In genomic region chr5:148990891-148991311, GRCm38 (mm10) we compare ENCODE assay signal across 10 mouse cellular contexts. TPM values are rescaled to one million over a fixed set of nuclear protein-coding genes. Genes with fewer than 3 reads are reported as not detected.
DNase-seq lines count a peak whose midpoint lies in the region; ATAC-seq and TF ChIP-seq lines count a peak whose summit lies in the region.
"Had no signal": no experiment of that assay in that cellular context is flagged by ENCODE, and none has a peak within 500 bp of the region (broad histone marks: within the 10 kb centered on the region; RNA-seq: fewer than 3 reads in every experiment).

No protein-coding gene starts in this region.

- H3K9ac ChIP-seq in liver, embryonic 13.5 days = no peak overlapping the region
- no peak overlapping the region for H3K9ac ChIP-seq in forebrain, postnatal 0 days

- no peak overlapping the region for H3K4me2 ChIP-seq in liver, embryonic 13.5 days
- H3K4me2 ChIP-seq in forebrain, postnatal 0 days (ENCODE audit: low read depth) = no peak overlapping the region

- H3K4me3 ChIP-seq in left cerebral cortex, adult 2 months = no peak overlapping the region
- no peak overlapping the region for H3K4me3 ChIP-seq in liver, embryonic 13.5 days (replicated peaks)
- no peak overlapping the region for H3K4me3 ChIP-seq in forebrain, postnatal 0 days (ENCODE audit: low read depth, low read length)

- H3K36me3 ChIP-seq in liver, embryonic 13.5 days = peaks cover 9% of the 10 kb centered on the region; the same call in 1 of the 2 replicates
- H3K36me3 ChIP-seq in forebrain, postnatal 0 days (ENCODE audit: insufficient read depth) = no peaks in the 10 kb centered on the region

- no peak for TF ChIP-seq CTCF in left cerebral cortex, adult 2 months (IDR thresholded peaks at IDR 0.05)
- no peak for TF ChIP-seq CTCF in forebrain, postnatal 0 days (IDR thresholded peaks at IDR 0.05; ENCODE audit: low read depth)

- no peak for DNase-seq in left cerebral cortex, adult 2 months (ENCODE audit: extremely low spot score in 1 of 2, low spot score in 2 of 2)
- no peak for DNase-seq in left cerebral cortex, postnatal 14 days (ENCODE audit: low spot score in 2 of 2)
- DNase-seq in adrenal gland, postnatal 36 days = peak; percentile 75 to 85
- DNase-seq in kidney, adult 9 months = peak; percentile 91
- DNase-seq in liver, embryonic 13.5 days = no peak
- no peak for DNase-seq in urinary bladder, adult 18-20 months (ENCODE audit: low spot score in 2 of 2)
- DNase-seq in layer of hippocampus, postnatal 10 days (ENCODE audit: low spot score in 2 of 2) = no peak
- no peak for DNase-seq in forebrain, postnatal 0 days
- DNase-seq: right cerebral cortex, postnatal 4 days had no signal

- H3K27ac ChIP-seq in left cerebral cortex, adult 2 months = peak overlapping the region; percentile 19; the same call in 1 of the 2 replicates
- peak overlapping the region; percentile 15; the same call in 1 of the 2 replicates for H3K27ac ChIP-seq in liver, embryonic 13.5 days
- H3K27ac ChIP-seq in forebrain, postnatal 0 days (ENCODE audit: low read depth, low read length) = no peak overlapping the region
- H3K27ac ChIP-seq: macrophage had no signal

- no peak for ATAC-seq in liver, embryonic 13.5 days (ENCODE audit: low read depth)
- ATAC-seq in forebrain, postnatal 0 days = no peak

- H3K4me1 ChIP-seq in liver, embryonic 13.5 days (replicated peaks) = peaks cover 18% of the 10 kb centered on the region
- H3K4me1 ChIP-seq in forebrain, postnatal 0 days (ENCODE audit: insufficient read depth) = peaks cover 7% of the 10 kb centered on the region; the same call in 1 of the 2 replicates

- 74% methylated on average over 12 of the region's 12 CpGs for WGBS in liver, embryonic 13.5 days (ENCODE audit: insufficient replicate concordance)
- 89% methylated on average over 12 of the region's 12 CpGs for WGBS in forebrain, postnatal 0 days

- intact Hi-C loops in left cerebral cortex, adult 2 months (cut with DNase I) = no loop called here
- intact Hi-C loops in left cerebral cortex, postnatal 14 days (cut with DNase I) = no loop called here

- H3K9me3 ChIP-seq in liver, embryonic 13.5 days (replicated peaks) = peaks cover 11% of the 10 kb centered on the region; the same call in 1 of the 2 replicates
- no peaks in the 10 kb centered on the region for H3K9me3 ChIP-seq in forebrain, postnatal 0 days (ENCODE audit: low read length)

- no peaks in the 10 kb centered on the region for H3K27me3 ChIP-seq in liver, embryonic 13.5 days
- no peaks in the 10 kb centered on the region for H3K27me3 ChIP-seq in forebrain, postnatal 0 days (ENCODE audit: insufficient read depth, low read length)

RNA-seq across cellular contexts. Expression of gene Gm42791, which starts 4.0 kb away (rescaled TPM):
- total RNA-seq in left cerebral cortex, adult 2 months (2021) = 10 to 100 TPM; 34.0 to 39.1 TPM
- total RNA-seq in left cerebral cortex, postnatal 14 days (2021) = 10 to 100 TPM; 16.6 to 17.8 TPM
- total RNA-seq in adrenal gland, postnatal 36 days (2021) = 1 to 10 TPM; 4.2 to 5.7 TPM
- polyA plus RNA-seq in liver, embryonic 13.5 days (2015; fragmentation: Nextera tagmentation; extraction: Ambion mirVana) = 0.32 and 0.86 TPM in 2 replicates
- total RNA-seq in layer of hippocampus, postnatal 10 days (2021) = 10 to 100 TPM in 1 of 2 experiments, 1 to 10 TPM in 1; 9.6 to 11.5 TPM
- total RNA-seq in forebrain, postnatal 0 days (2014; rRNA removed) = not detected in 2 replicates
- 2.0 and 5.7 TPM in 2 replicates for polyA plus RNA-seq in forebrain, postnatal 0 days (2015; fragmentation: Nextera tagmentation; extraction: Ambion mirVana)

Comparison
In these comparisons a context has a peak if more than half of its experiments do, and no peak if none do; other contexts are left out.
1. DNase-seq: peak in adrenal gland, postnatal 36 days (2 of 2) and kidney, adult 9 months (single experiment); none in left cerebral cortex, adult 2 months (0 of 2), left cerebral cortex, postnatal 14 days (0 of 2), liver, embryonic 13.5 days (single experiment), urinary bladder, adult 18-20 months (0 of 2), layer of hippocampus, postnatal 10 days (0 of 2) and forebrain, postnatal 0 days (single experiment).